Mouse (Mus musculus) neural tube, embryonic 14.5 days (tissue): Measurements from ENCODE around the gene Tmem191c. TPM values are rescaled to one million over a fixed set of nuclear protein-coding genes. Genes with fewer than 3 reads are reported as not detected.
A peak's percentile ranks its signal among the peaks of the same experiment; 100 is the strongest.

ENCODE experiments used
- ATAC-seq: fragments of 200-750 bp; cut with Nextera tagmentation; 2 replicates; pipeline ENCODE4 v1.8.0; 2017; ENCODE audit warnings: low read depth, mild to moderate bottlenecking, moderate TSS enrichment, moderate library complexity
- H3K27ac ChIP-seq: fragments of 300-500 bp; sonication (generic); 2 replicates; pipeline ENCODE4 v1.5.1; 2014; ENCODE audit warnings: low read depth, mild to moderate bottlenecking, control low read depth, low read length, moderate library complexity, mixed read lengths
- H3K27me3 ChIP-seq: fragments of 300-500 bp; sonication (generic); 2 replicates; pipeline ENCODE4 v1.6.1; 2014; ENCODE audit warnings: low read length; ENCODE audit not compliant: control insufficient read depth, insufficient read depth
- H3K36me3 ChIP-seq: fragments of 300-500 bp; sonication (generic); 2 replicates; pipeline ENCODE4 v1.6.1; 2014; ENCODE audit warnings: low read length, mixed read lengths; ENCODE audit not compliant: control insufficient read depth, insufficient read depth
- H3K4me1 ChIP-seq: fragments of 300-500 bp; sonication (generic); 2 replicates; pipeline ENCODE4 v1.6.1; 2014; ENCODE audit warnings: low read length; ENCODE audit not compliant: control insufficient read depth, insufficient read depth
- H3K4me2 ChIP-seq: fragments of 300-500 bp; sonication (generic); 2 replicates; pipeline ENCODE4 v1.6.1; 2014; ENCODE audit warnings: mild to moderate bottlenecking, low read depth, low read length, control low read depth
- H3K4me3 ChIP-seq: fragments of 300-500 bp; sonication (generic); 2 replicates; pipeline ENCODE4 v1.5.1; 2014; ENCODE audit warnings: low read depth, low read length, control low read depth, mixed read lengths
- H3K9ac ChIP-seq: fragments of 300-500 bp; sonication (generic); replicated peaks from 2 replicates; pipeline ENCODE4 v1.6.1; 2014; ENCODE audit warnings: low read depth, mild to moderate bottlenecking, control low read depth, low read length, mixed read lengths
- H3K9me3 ChIP-seq: fragments of 300-500 bp; sonication (generic); 2 replicates; pipeline ENCODE4 v1.6.1; 2016; ENCODE audit warnings: low read length; ENCODE audit not compliant: control insufficient read depth
- whole genome bisulfite sequencing: fragments of 180-500 bp; shearing (Covaris S2); extraction: QIAGEN DNeasy Blood & Tissue Kit; methylation state at CpG from one replicate; pipeline ENCODE4 v1.1.7; 2014; 5-methylcytosine and 5-hydroxymethylcytosine counted together
- polyA plus RNA-seq: library from polyadenylated mRNA; unstranded; fragments of >200 nt; fragmentation: Nextera tagmentation; extraction: Ambion mirVana; gene quantifications from 2 replicates; pipeline ENCODE4 v1.2.1, GENCODE M21; 2014

Gene Tmem191c
- polyA plus RNA-seq, 1 experiment from 2014 or later, result 55.7 TPM

GRCm38 (mm10) chr16:17276164-17277151 lies 581 bp downstream of the Tmem191c start:
- H3K27me3 ChIP-seq, result peaks cover 22% of the 10 kb centered on the region
- under 1% methylated on average over 59 of the region's 62 CpGs for WGBS
- peak overlapping the region; percentile 80 for H3K4me2 ChIP-seq
- peaks cover 19% of the 10 kb centered on the region for H3K4me1 ChIP-seq
- no peaks in the 10 kb centered on the region for H3K9me3 ChIP-seq
- H3K9ac ChIP-seq, result peak overlapping the region; percentile 54
- peak; percentile 88 for ATAC-seq
- H3K4me3 ChIP-seq, result peak overlapping the region; percentile 38
- peaks cover 15% of the 10 kb centered on the region for H3K36me3 ChIP-seq
- H3K27ac ChIP-seq, result peak overlapping the region; percentile 80

- peak overlapping the region; percentile 22; the same call in 1 of the 2 replicates for H3K27ac ChIP-seq
Measured at GRCm38 (mm10) chr16:17277342-17278211, 1.7 kb downstream of the Tmem191c start.

GRCm38 (mm10) chr16:17280471-17280870 lies 4.6 kb downstream of the Tmem191c start:
- no peak overlapping the region for H3K27ac ChIP-seq
- H3K4me2 ChIP-seq, result no peak overlapping the region
- ATAC-seq, result no peak
- no peak overlapping the region for H3K4me3 ChIP-seq
- H3K9me3 ChIP-seq, result no peaks in the 10 kb centered on the region
- peaks cover 53% of the 10 kb centered on the region for H3K36me3 ChIP-seq
- H3K27me3 ChIP-seq, result peaks cover 22% of the 10 kb centered on the region
- H3K9ac ChIP-seq, result no peak overlapping the region
- WGBS, result 93% methylated on average over 11 of the region's 11 CpGs
- peaks cover 19% of the 10 kb centered on the region for H3K4me1 ChIP-seq

More at GRCm38 (mm10) chr16:17277342-17278211, 1.7 kb downstream of the Tmem191c start:
- H3K4me3 ChIP-seq, result peak overlapping the region; percentile 38
- peaks cover 26% of the 10 kb centered on the region for H3K36me3 ChIP-seq
- no peaks in the 10 kb centered on the region for H3K9me3 ChIP-seq
- peaks cover 19% of the 10 kb centered on the region for H3K4me1 ChIP-seq
- 0 out of 2 replicates have a peak overlapping the region, but pooled peaks have one; percentile 34 for H3K9ac ChIP-seq
- WGBS, result 3% methylated on average over 61 of the region's 61 CpGs
- H3K4me2 ChIP-seq, result peak overlapping the region; percentile 80
- ATAC-seq, result peak; percentile 42
- peaks cover 22% of the 10 kb centered on the region for H3K27me3 ChIP-seq

GRCm38 (mm10) chr16:17283151-17283550 lies 7.3 kb downstream of the Tmem191c start:
- 86% methylated on average over 6 of the region's 6 CpGs for WGBS
- H3K4me3 ChIP-seq, result no peak overlapping the region
- peaks cover 1% of the 10 kb centered on the region for H3K4me1 ChIP-seq
- H3K4me2 ChIP-seq, result no peak overlapping the region
- no peak overlapping the region for H3K27ac ChIP-seq
- peaks cover 64% of the 10 kb centered on the region for H3K36me3 ChIP-seq
- H3K9me3 ChIP-seq, result no peaks in the 10 kb centered on the region
- H3K9ac ChIP-seq, result no peak overlapping the region
- no peak for ATAC-seq
- peaks cover 12% of the 10 kb centered on the region for H3K27me3 ChIP-seq

GRCm38 (mm10) chr16:17287103-17287502 lies 11.2 kb downstream of the Tmem191c start:
- Histone ChIP-seq H3K9ac (no peak overlapping the region), H3K27me3 (no peaks in the 10 kb centered on the region), H3K36me3 (peaks cover 64% of the 10 kb centered on the region), H3K4me1 (no peaks in the 10 kb centered on the region), H3K9me3 (no peaks in the 10 kb centered on the region), H3K4me2 (no peak overlapping the region), H3K4me3 (no peak overlapping the region), H3K27ac (no peak overlapping the region)
- no peak for ATAC-seq
- 94% methylated on average over 2 of the region's 2 CpGs for WGBS

- Histone ChIP-seq H3K27me3 (no peaks in the 10 kb centered on the region), H3K9ac (no peak overlapping the region), H3K4me2 (no peak overlapping the region), H3K4me1 (no peaks in the 10 kb centered on the region), H3K36me3 (peaks cover 47% of the 10 kb centered on the region), H3K4me3 (no peak overlapping the region), H3K9me3 (no peaks in the 10 kb centered on the region), H3K27ac (no peak overlapping the region)
- no peak for ATAC-seq
- 95% methylated on average over 2 of the region's 2 CpGs for WGBS
Measured at GRCm38 (mm10) chr16:17291016-17291415, 15.1 kb downstream of the Tmem191c start.

GRCm38 (mm10) chr16:17292751-17293150 lies 16.9 kb downstream of the Tmem191c start:
- H3K9ac ChIP-seq, result no peak overlapping the region
- H3K27ac ChIP-seq, result no peak overlapping the region
- no peaks in the 10 kb centered on the region for H3K4me1 ChIP-seq
- WGBS, result 0% methylated on average over 2 of the region's 2 CpGs
- H3K4me3 ChIP-seq, result no peak overlapping the region
- ATAC-seq, result no peak; the same call in 1 of the 2 replicates
- H3K9me3 ChIP-seq, result no peaks in the 10 kb centered on the region
- no peaks in the 10 kb centered on the region for H3K27me3 ChIP-seq
- H3K36me3 ChIP-seq, result peaks cover 58% of the 10 kb centered on the region
- no peak overlapping the region for H3K4me2 ChIP-seq

- ATAC-seq, result no peak
- Histone ChIP-seq H3K9ac (no peak overlapping the region), H3K36me3 (peaks cover 89% of the 10 kb centered on the region), H3K27me3 (no peaks in the 10 kb centered on the region), H3K4me2 (no peak overlapping the region), H3K9me3 (no peaks in the 10 kb centered on the region), H3K27ac (no peak overlapping the region), H3K4me3 (no peak overlapping the region), H3K4me1 (no peaks in the 10 kb centered on the region)
- WGBS, result 99% methylated on average over 3 of the region's 3 CpGs
Measured at GRCm38 (mm10) chr16:17300818-17301217, 24.9 kb downstream of the Tmem191c start.
